Comparison of ENCODE assay signal across 8 mouse cellular contexts in genomic region chrX:60547098-60547443, GRCm38 (mm10). TPM values are rescaled to one million over a fixed set of nuclear protein-coding genes. Genes with fewer than 3 reads are reported as not detected.
DNase-seq lines count a peak whose midpoint lies in the region; ATAC-seq lines count a peak whose summit lies in the region.

No protein-coding gene starts in this region.

- peaks cover 12% of the 10 kb centered on the region for H3K27me3 ChIP-seq in kidney, embryonic 16.5 days (ENCODE audit: insufficient read depth, low read length)
- peaks cover 9% of the 10 kb centered on the region for H3K27me3 ChIP-seq in embryonic facial prominence, embryonic 14.5 days (replicated peaks; ENCODE audit: control insufficient read depth, insufficient read depth, low read length)
- peaks cover 12% of the 10 kb centered on the region; the same call in 1 of the 2 replicates for H3K27me3 ChIP-seq in intestine, embryonic 14.5 days (replicated peaks; ENCODE audit: control insufficient read depth, insufficient read depth, low read length)

- DNase-seq in kidney, adult 11 months = no peak
- no peak for DNase-seq in embryonic facial prominence, embryonic 14.5 days (ENCODE audit: low spot score)
- DNase-seq in intestine, embryonic 14.5 days (ENCODE audit: low spot score) = peak; percentile 63
- DNase-seq in neural tube, embryonic 10.5 days (ENCODE audit: extremely low spot score, low spot score) = peak; percentile 52
- no peak for DNase-seq in adrenal gland, postnatal 25 days
- no peak for DNase-seq in yolk sac, embryonic 10.5 days (ENCODE audit: low spot score)
- DNase-seq in natural killer cell, adult 2 months (ENCODE audit: low spot score in 2 of 2) = no peak

- H3K9me3 ChIP-seq in kidney, embryonic 16.5 days (ENCODE audit: low read length) = no peaks in the 10 kb centered on the region
- no peaks in the 10 kb centered on the region for H3K9me3 ChIP-seq in embryonic facial prominence, embryonic 14.5 days (ENCODE audit: control insufficient read depth, low read length)
- no peaks in the 10 kb centered on the region for H3K9me3 ChIP-seq in intestine, embryonic 14.5 days (ENCODE audit: control insufficient read depth, low read length)

- H3K9ac ChIP-seq in kidney, embryonic 16.5 days (replicated peaks; ENCODE audit: low read length) = peak overlapping the region; percentile 60
- peak overlapping the region; percentile 67 for H3K9ac ChIP-seq in embryonic facial prominence, embryonic 14.5 days (ENCODE audit: low read depth, low read length)
- peak overlapping the region; percentile 34; the same call in 1 of the 2 replicates for H3K9ac ChIP-seq in intestine, embryonic 14.5 days (ENCODE audit: low read length)

- no peaks in the 10 kb centered on the region for H3K36me3 ChIP-seq in kidney, embryonic 16.5 days (ENCODE audit: insufficient read depth, low read length)
- no peaks in the 10 kb centered on the region for H3K36me3 ChIP-seq in embryonic facial prominence, embryonic 14.5 days (ENCODE audit: control insufficient read depth, insufficient read depth, low read length)
- H3K36me3 ChIP-seq in intestine, embryonic 14.5 days (ENCODE audit: control insufficient read depth, insufficient read depth, low read length) = no peaks in the 10 kb centered on the region

- H3K4me1 ChIP-seq in kidney, embryonic 16.5 days (ENCODE audit: insufficient read depth, low read length) = no peaks in the 10 kb centered on the region
- H3K4me1 ChIP-seq in embryonic facial prominence, embryonic 14.5 days (ENCODE audit: control insufficient read depth, insufficient read depth, low read length) = no peaks in the 10 kb centered on the region
- no peaks in the 10 kb centered on the region for H3K4me1 ChIP-seq in intestine, embryonic 14.5 days (replicated peaks; ENCODE audit: control insufficient read depth, insufficient read depth, low read length)

- WGBS in kidney, embryonic 16.5 days = 29% methylated on average over 16 of the region's 16 CpGs
- WGBS in embryonic facial prominence, embryonic 14.5 days = 23% methylated on average over 15 of the region's 16 CpGs
- 31% methylated on average over 14 of the region's 16 CpGs for WGBS in intestine, embryonic 14.5 days

- H3K27ac ChIP-seq in kidney, embryonic 16.5 days (ENCODE audit: low read length) = no peak overlapping the region
- H3K27ac ChIP-seq in embryonic facial prominence, embryonic 14.5 days (replicated peaks; ENCODE audit: low read depth, low read length) = no peak overlapping the region
- no peak overlapping the region for H3K27ac ChIP-seq in intestine, embryonic 14.5 days (ENCODE audit: low read depth)

- ATAC-seq in kidney, embryonic 16.5 days (ENCODE audit: low FRiP score, low TSS enrichment) = peak; percentile 24; the same call in 1 of the 2 replicates
- no peak for ATAC-seq in embryonic facial prominence, embryonic 14.5 days (ENCODE audit: low read depth)
- peak; percentile 32; the same call in 1 of the 2 replicates for ATAC-seq in intestine, embryonic 14.5 days (replicated peaks; ENCODE audit: low FRiP score, low TSS enrichment, low read depth)

- H3K4me2 ChIP-seq in kidney, embryonic 16.5 days (replicated peaks; ENCODE audit: low read depth, low read length) = peak overlapping the region; percentile 58
- H3K4me2 ChIP-seq in embryonic facial prominence, embryonic 14.5 days (ENCODE audit: low read depth, low read length) = peak overlapping the region; percentile 49
- peak overlapping the region; percentile 49 for H3K4me2 ChIP-seq in intestine, embryonic 14.5 days (ENCODE audit: low read length)

- peak overlapping the region; percentile 53 for H3K4me3 ChIP-seq in kidney, embryonic 16.5 days (ENCODE audit: low read length)
- peak overlapping the region; percentile 54 for H3K4me3 ChIP-seq in embryonic facial prominence, embryonic 14.5 days (ENCODE audit: low read depth, low read length)
- H3K4me3 ChIP-seq in intestine, embryonic 14.5 days (ENCODE audit: low read depth, low read length) = peak overlapping the region; percentile 45

RNA-seq across cellular contexts. Expression of gene Gm7073, which starts 8.0 kb away (rescaled TPM):
- polyA plus RNA-seq in kidney, embryonic 16.5 days (2015; fragmentation: Nextera tagmentation; extraction: Ambion mirVana) = not detected in 2 replicates
- polyA plus RNA-seq in embryonic facial prominence, embryonic 14.5 days (2014; fragmentation: Nextera tagmentation; extraction: Ambion mirVana) = not detected in 2 replicates
- polyA plus RNA-seq in intestine, embryonic 14.5 days (2014; fragmentation: Nextera tagmentation; extraction: Ambion mirVana) = not detected in 2 replicates
- not detected in 2 replicates for total RNA-seq in adrenal gland, postnatal 25 days (2021)

RNA-seq across cellular contexts. Expression of gene Atp11c, which starts 45.4 kb away (rescaled TPM):
- polyA plus RNA-seq in kidney, embryonic 16.5 days (2015; fragmentation: Nextera tagmentation; extraction: Ambion mirVana) = 7.9 and 9.9 TPM in 2 replicates
- 9.9 and 10.6 TPM in 2 replicates for polyA plus RNA-seq in embryonic facial prominence, embryonic 14.5 days (2014; fragmentation: Nextera tagmentation; extraction: Ambion mirVana)
- 10.7 TPM in 2 replicates for polyA plus RNA-seq in intestine, embryonic 14.5 days (2014; fragmentation: Nextera tagmentation; extraction: Ambion mirVana)
- 16.2 and 16.6 TPM in 2 replicates for total RNA-seq in adrenal gland, postnatal 25 days (2021)

Comparison
In these comparisons a context has a peak if more than half of its experiments do, and no peak if none do; other contexts are left out.
1. DNase-seq: peak in intestine, embryonic 14.5 days (single experiment) and neural tube, embryonic 10.5 days (single experiment); none in kidney, adult 11 months (single experiment), embryonic facial prominence, embryonic 14.5 days (single experiment), adrenal gland, postnatal 25 days (single experiment), yolk sac, embryonic 10.5 days (single experiment) and natural killer cell, adult 2 months (0 of 2).
2. Peak in every context shown above with its lines, with median percentiles within 50 percentile points of each other: H3K4me2 ChIP-seq, H3K4me3 ChIP-seq and H3K9ac ChIP-seq.